26 mouse cellular contexts compared by ENCODE assay signal in the genomic region with DNA sequence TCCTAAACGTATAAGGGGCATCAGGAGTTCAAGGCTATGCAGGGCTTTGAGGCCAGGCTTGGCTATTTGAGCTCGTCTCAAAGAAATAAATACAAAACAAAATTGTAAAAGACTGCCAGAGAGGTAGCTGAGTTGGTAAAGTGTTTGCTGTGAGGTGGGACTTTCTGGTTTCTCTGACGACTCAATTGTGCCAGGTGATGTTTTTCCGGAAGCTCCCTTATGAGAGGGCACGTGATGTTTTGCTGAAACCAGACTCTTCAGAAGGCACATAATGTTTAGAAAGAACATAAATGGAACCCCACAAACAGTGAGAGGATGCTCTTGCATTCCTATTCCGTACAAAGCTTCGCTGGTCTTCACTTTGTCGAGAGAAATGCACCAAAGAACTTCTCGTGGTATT. TPM values are rescaled to one million over a fixed set of nuclear protein-coding genes. Genes with fewer than 3 reads are reported as not detected.
"Had no signal": no experiment of that assay in that cellular context is flagged by ENCODE, and none has a peak within 500 bp of the region (broad histone marks: within the 10 kb centered on the region; RNA-seq: fewer than 3 reads in every experiment).

No protein-coding gene starts in this region.

- ATAC-seq: forebrain, embryonic 13.5 days; forebrain, embryonic 14.5 days; forebrain, embryonic 15.5 days; forebrain, embryonic 16.5 days; forebrain, postnatal 0 days had no signal

- DNase-seq: cerebellum, postnatal 14 days; cerebellum, postnatal 25 days; cerebellum, postnatal 36 days; embryo, embryonic 11 days; forebrain, postnatal 0 days; gastrocnemius, adult 2 months; gastrocnemius, postnatal 10 days; gastrocnemius, postnatal 14 days; gastrocnemius, postnatal 25 days; gastrocnemius, postnatal 36 days; heart, adult 11 months; heart, adult 18-20 months; heart, adult 2 months had no signal

- H3K27ac ChIP-seq: embryonic facial prominence, embryonic 10.5 days; embryonic facial prominence, embryonic 12.5 days; embryonic facial prominence, embryonic 13.5 days; embryonic facial prominence, embryonic 15.5 days; forebrain, embryonic 10.5 days; forebrain, embryonic 12.5 days; forebrain, embryonic 13.5 days; forebrain, embryonic 15.5 days; gastrocnemius, adult 2 months; heart, adult 2 months; heart, embryonic 10.5 days had no signal

- H3K4me3 ChIP-seq: embryonic facial prominence, embryonic 10.5 days; embryonic facial prominence, embryonic 12.5 days; embryonic facial prominence, embryonic 13.5 days; embryonic facial prominence, embryonic 15.5 days; erythroblast, embryonic 14.5 days; forebrain, embryonic 10.5 days; forebrain, embryonic 12.5 days; forebrain, embryonic 13.5 days; forebrain, embryonic 15.5 days; gastrocnemius, adult 2 months; heart, adult 2 months; heart, embryonic 10.5 days had no signal

- H3K27me3 ChIP-seq: embryonic facial prominence, embryonic 12.5 days; embryonic facial prominence, embryonic 13.5 days; embryonic facial prominence, embryonic 15.5 days; forebrain, embryonic 12.5 days; forebrain, embryonic 13.5 days; forebrain, embryonic 15.5 days had no signal

RNA-seq across cellular contexts. Expression of a gene that starts 1.9 kb away (rescaled TPM):
- polyA plus RNA-seq: erythroblast, embryonic 14.5 days had no signal

RNA-seq across cellular contexts. Expression of a gene that starts 2.3 kb away (rescaled TPM):
- polyA plus RNA-seq: erythroblast, embryonic 14.5 days had no signal

RNA-seq across cellular contexts. Expression of a gene that starts 2.5 kb away (rescaled TPM):
- polyA plus RNA-seq: erythroblast, embryonic 14.5 days; frontal cortex, adult 2 months; heart, adult 2 months had no signal

RNA-seq across cellular contexts. Expression of a gene that starts 20.0 kb away (rescaled TPM):
- polyA plus RNA-seq: erythroblast, embryonic 14.5 days had no signal

RNA-seq across cellular contexts. Expression of a gene that starts 29.1 kb away (rescaled TPM):
- polyA plus RNA-seq: erythroblast, embryonic 14.5 days had no signal
